Mouse (Mus musculus): Measurements from ENCODE around the gene Scnn1a.

DNA sequence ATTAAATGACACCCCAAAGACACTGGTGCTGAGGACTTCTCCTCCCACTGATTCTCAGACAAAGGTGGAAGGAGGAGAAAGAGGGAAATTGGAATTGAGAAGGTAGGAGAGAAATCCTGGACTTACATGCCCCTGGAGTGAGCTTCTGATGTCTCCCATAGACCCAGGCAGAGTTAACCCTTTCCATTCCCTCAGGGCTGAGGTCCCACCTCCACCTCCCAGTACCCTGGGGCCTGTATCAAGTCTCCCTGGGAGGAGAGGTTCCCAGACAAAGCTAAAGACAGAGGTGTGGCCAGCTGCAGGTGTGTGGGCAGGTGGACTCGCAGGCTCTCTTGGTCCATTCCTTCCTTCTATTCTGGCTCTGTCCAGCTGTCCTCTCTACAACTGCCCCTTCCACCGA is 61.6 kb downstream of the Scnn1a start:
- TF ChIP-seq CTCF (IDR thresholded peaks at IDR 0.05; ENCODE audit: control insufficient read depth, insufficient read depth, insufficient read length) (no peak), MYOG (IDR thresholded peaks at IDR 0.05; ENCODE audit: control insufficient read depth, extremely low read depth, insufficient read length) (no peak), MAX (IDR thresholded peaks at IDR 0.05) (no peak), USF1 (IDR thresholded peaks at IDR 0.05; ENCODE audit: low read depth) (no peak), FOSL1 (IDR thresholded peaks at IDR 0.05; ENCODE audit: insufficient read depth, low read length, poor library complexity, severe bottlenecking) (no peak), CEBPB (IDR thresholded peaks at IDR 0.05; ENCODE audit: low read depth) (no peak)

All from C2C12 (cell line).